Mouse (Mus musculus) kidney, postnatal 25 days (tissue): ENCODE measurements around the gene Pdgfb.

ENCODE experiments used
- DNase-seq, 2 experiments: peaks; one replicate each; pipeline ENCODE4 v3.0.0; 2021; ENCODE audit warnings: mixed read lengths in 2 of 2

Pdgfb gene

DNA sequence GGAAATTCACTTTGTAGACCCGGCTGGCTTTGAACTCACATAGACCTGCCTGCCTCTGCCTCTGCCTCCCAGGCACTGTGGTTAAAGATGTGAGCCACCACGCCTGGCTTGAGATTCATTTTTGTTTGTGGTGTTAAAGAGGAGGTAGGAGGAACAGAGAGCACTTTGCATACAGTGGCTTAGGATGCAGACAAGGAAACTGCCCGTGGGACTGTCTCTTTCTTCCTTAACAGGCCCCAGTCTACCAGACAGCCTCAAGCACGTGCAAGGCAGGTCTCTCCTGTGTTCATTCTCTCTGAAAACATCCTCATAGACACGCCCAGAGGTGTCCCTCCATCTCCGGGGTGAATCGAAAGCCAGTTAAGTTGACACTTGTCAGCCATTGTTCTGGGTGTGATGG, 19.6 kb upstream of the Pdgfb start:
- DNase-seq = no peak

DNA sequence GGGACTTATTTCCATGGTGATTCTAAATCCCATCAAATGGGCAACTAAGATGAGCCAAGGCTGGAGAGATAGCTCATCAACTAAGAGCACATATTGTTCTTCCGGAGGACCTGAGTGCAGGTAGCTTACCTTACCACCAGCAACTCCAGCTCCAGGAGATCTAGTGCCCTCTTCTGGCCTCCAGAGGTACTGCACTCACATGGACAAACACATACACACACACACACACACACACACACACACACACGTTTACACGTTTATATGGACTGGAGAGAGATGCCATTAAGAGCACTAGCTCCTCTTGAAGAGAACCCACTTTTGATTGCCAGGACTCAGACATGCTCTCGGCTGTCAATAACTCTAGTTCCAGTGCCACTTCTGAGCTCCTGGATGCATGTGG, 16.4 kb upstream of the Pdgfb start:
- DNase-seq = no peak

DNA sequence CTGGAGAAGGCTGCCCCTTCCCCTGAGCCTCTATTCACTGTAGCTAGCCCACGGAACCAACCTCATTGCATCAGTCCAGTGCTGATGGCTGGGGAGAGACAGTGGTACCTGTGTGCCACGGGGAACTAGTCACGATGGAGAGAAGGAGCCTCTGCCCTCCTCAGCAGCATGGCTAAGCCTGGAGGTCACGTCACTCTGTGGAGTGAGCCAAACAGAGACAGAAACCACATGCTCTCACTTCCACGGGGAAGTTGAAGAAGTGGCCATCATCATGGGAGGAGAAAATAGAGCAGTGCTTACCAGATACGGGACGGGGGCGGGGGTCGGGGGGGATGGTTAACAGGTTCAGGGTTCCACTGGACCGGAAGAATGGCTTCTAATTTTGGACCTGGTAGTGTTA, 15.6 kb upstream of the Pdgfb start:
- DNase-seq = no peak

DNA sequence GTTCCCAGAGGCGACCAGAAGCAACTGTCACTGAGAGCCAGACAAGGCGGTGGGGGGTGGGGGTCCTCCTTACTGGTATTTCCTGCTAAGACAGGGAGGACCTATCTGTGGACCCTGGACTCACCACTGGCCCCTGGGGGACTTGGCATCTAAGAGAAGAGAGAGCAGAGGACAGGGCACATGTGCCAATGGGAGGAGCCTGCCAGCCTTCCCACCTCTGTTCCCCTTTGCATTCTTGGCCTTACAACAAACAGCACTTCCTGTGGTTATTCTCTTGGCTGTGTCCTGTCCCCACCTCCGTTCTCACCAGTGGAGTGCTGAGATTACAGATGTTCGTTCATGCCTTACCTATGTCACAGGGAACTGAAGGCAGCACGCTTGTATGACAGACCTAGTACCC, 14.1 kb upstream of the Pdgfb start:
- DNase-seq = peak in 1 of 2 experiments; percentile 61

DNA sequence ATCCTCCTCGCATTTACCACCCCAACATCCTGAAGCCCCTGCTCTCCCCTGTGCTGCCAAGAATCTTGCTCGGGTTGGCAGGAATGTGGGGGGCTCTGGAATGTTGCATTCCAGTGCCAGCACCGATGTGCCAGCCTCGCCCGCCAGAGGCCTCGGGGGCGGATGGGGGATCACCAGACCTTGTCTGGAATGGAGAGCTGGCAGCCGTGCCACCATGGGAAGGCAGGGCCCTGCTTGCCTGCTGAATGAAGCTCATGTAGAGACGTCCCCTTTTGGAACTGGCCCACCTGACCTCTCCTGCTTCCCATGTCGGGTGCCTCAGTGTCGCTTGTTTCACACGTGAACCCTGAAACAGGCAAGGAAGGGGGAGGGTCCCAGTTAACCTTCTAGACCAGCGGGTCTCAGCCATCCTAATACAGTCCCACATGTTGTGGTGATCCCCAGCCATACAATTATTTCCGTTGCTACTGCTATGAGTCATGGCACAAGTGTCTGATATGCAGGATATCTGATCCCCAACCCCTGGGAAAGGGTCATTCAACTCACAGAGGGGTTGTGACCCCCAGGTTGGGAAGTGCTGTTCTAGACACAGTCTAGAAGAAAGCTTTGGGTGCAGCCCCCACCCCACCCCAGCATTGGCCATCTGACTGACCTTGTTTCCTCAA, 12.0 kb upstream of the Pdgfb start:
- DNase-seq = peak in 1 of 2 experiments; percentile 51

DNA sequence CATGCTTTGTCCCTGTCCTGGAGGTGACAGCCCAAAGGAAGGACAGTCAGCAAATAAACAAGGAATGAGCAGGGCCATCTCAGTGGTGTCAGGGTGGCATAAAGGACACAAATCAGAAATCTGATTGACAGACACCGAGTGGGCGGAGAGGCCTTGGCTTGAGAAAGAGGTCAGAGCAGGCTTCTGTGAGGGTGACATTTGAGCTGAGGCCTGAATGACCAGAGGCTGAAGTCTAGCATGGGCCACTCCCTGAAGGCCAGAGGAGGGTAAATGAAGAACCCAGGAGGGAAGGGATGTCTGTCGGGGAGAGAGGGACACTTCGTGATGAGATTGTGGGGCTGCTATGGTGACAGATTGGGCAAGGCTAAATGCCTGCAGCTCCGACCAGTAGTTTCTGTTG, 11.3 kb upstream of the Pdgfb start:
- no peak for DNase-seq

DNA sequence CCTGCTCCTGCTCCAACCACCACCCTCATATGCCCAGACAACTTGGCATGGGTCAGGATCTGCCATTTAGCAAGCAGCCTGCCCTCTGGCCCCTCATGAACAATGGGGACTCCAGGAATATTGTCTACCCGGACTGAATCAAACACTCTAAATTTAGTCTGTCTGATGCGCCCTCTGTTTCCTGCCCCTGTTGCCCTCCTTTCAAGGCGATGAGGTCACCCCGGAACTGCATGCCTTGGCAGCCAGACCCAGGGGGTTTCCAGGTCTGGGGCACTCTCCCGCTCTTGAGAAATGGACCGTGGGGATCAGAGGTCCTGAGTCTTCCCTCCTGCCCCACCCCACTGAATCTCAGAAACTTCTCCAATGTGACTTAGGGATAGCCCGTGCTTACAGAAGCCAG, 10.8 kb upstream of the Pdgfb start:
- DNase-seq = peak in 1 of 2 experiments; percentile 55

DNA sequence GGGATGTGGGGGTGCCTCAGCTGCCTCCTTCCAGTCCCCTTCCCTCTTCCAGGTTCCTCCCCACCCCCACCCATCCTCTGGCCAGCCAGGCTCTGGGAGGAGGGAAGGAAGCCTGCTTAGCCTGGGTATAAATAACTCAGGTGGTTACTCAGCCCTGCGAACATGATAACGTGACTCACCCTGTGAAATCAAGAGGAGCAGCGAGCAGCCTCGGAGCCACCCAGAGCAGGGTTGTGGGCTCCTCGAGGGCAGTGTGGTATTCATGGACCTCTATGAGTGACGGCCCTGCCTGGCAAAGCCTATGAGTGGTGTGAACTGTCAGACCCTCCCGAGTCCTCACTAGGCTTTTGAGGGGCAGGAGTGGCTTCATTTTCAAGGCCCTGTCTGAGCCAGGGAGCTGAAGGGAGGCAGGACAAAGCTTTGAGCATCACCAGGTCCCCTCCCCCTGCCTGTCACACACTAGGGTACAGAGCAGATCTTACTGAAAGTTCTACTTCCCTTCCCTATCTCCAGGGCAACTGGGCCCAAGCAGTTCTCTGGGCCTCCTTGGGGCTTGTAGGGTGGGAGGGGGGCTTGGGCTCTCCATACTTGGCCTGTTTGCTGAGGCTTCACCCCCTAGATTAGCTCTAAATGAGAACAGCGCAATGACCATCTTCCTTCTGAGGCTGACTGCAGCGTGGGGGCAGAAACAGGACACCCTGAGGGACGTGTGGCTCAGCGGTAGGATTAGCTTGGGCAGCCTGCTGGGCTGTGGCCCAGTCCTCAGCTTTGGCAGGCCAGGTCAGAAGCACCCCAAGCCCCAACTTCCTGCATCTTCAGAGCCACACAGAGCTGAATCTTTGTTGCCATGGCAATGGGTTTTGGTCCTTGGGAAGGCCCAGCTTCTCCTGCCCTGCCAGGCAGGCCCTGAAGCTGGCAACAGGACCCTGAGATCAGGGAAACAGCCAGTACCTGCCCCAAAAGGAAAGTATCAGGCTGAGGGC, 9.8 kb upstream of the Pdgfb start:
- DNase-seq = no peak

DNA sequence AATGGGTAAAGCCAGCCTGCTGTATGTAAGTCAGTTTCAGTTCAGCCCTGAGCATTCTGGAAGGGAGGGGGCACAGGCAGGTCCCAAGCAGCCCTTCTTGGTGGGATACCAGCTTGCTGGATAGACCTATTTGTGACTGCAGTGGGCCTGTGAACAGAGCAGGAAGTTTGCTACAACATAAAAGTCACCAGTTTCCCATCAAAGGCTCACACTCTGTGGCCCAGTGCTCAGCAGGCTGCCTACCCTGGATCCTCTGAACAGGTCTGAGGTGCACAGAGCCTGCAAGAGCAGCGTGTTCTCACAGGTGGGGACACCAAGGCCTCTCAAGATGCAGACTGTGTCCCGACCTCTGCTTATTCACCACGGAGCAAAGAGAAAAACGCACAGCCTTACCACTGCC, 5.7 kb upstream of the Pdgfb start:
- DNase-seq = peak in 1 of 2 experiments; percentile 34

DNA sequence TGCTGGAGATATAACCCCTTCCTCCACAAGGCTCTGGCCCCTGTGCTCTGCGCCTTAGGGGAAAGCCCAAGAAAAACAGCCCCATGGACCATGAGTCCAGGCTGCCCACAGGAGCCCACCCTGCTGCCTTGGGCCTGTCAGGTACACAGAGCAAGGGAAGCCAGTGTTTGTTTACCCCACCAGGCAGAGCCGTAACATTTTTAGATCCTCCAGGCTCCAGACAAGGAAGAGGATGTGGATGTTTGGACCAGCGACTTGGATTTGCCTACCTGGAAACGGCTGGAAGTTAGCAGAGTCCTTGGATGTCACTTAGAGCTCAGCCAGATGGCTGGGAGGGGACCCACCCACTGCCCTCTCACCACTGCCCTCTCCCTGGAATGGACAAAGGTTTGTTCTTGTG, 4.8 kb upstream of the Pdgfb start:
- peak in 1 of 2 experiments; percentile 29 for DNase-seq

DNA sequence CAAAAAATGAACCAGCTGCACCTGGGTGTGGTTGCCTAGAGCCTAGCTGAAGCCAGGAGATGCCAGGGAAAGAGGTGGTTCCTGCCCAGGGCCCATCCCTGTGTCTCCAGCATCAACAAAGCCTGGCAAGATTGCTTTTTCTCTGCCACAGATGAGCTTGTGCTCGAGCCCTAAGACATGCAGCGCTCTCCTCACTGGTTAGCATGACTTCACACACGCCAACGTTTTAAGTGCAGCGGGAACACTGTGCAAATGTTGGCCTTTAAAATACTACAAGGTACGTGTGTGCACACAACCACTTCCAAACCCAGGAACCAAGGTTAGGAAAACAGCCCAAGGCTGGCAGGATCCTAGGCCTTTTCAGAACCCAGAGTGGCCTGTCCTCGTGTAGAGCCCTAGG, 4.4 kb upstream of the Pdgfb start:
- no peak for DNase-seq

DNA sequence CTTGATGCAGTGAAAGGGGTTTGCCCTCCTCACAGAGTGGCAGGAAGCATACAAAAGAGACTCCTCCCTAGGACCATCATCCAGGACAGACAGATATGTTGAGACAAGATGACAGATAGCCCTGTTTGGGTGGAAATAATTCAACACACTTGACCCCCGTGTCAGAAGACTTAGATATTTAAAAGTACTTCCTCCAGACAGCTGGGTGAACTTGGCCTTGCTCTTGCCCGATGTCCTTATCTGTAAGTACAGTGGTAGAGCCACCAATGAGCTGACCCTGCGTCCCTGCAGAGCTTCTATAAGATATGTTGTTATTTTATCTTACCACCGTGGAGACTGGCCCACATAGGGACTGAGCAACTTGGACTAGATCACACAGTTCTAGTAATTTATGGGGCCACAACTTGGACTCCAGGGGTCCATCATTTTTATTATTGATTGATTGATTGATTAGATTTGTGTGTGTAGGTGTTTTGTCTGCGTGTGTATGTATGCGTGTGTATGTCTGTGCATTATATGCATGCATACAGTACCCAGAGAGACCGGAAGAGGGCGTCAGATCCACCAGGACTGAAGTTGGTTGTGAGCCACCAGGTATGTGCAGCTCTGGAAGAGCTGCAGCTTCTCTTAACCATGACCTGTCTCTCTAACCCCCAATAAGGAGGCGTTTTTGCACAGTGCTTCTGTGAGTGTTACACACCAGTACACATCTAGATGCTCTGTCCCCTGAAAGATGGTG, 2.0 kb upstream of the Pdgfb start:
- no peak for DNase-seq

DNA sequence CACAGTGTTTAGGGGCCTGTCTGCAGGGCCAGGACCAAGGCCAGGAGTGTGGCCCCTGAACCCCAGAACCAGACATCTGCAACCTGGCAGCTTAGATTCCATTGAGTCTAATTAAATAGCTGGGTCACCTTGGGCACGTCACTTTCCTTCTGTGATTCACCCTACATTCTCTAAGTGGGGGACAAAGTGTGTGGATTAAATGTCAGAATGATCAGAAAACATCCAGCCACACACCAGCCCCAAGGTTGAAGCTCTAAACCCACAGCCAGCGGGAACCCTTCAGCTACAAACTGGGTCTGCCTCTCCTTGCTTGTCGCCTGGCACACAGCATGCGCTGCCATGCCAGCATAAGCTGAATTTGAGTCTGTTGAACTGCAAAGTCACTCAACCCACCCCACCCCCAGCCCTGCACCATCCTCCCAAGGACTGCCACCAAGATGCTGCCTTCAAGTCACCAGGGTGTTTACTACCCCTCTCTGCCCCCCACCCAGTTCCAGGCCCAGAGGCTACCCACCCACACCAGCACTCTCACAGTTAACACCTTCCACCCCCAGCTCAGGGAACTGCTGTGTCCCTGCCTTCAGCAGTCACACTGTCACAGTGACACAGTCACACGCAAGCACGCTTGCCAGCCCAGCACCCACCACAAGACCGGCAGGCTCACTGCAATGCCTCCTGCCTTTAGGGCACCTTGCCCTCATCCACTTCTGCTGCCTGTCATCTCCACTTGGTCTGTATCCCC, 605 bp upstream of the Pdgfb start:
- DNase-seq = no peak

DNA sequence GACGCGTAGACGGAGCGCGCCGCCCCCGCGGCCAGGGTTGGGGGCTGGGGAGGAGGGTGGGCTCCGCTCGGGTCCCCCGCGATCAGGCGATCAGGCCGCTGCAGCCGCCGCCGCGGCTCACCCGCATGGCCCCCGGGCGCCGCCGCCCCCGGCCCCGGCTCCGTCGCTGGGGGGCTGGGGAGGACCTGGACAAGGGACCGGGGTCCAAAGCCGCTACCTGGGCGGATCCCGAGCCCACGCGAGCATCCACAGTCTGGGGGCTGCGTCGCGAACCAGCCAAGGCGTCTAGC, 801 bp downstream of the Pdgfb start:
- DNase-seq = peak in 1 of 2 experiments; percentile 65

DNA sequence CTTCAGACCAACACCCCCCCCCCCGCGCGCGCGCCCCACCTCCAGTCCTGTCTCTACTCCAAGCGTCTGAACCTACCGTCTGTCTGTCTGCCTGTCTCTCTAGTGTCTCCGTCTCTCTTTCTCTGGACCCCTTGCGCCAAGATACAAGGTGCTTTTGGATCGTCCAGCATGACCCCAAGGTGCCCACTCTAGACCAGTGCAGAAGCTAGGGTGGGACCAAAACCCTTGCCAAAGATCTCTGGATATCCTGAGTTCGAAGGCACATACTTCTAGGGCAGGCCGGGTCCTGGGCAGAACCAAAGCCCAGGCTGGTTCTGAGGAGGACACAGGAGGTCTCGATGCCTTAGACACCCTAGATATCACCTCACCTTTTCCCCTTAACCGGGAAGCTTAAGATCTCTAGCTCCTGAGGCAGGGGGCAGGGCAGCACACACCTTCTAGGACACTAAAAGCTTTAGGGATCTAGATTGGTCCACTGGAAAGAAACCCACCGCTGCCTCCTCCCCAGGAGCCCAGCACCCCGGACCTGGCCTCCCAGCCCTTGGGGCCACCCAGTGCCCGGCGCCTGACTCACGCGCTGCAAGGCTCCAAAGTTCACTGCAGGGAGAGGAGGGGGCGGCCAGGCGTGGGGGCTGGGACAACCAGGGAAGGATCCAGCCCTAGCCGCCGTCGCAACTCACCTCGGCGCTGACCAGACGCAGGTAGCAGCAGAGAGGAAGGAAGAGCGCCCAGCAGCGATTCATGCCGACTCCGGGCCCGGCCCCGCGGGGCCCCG, 1.3 kb downstream of the Pdgfb start:
- peak; percentile 82 to 94 for DNase-seq

DNA sequence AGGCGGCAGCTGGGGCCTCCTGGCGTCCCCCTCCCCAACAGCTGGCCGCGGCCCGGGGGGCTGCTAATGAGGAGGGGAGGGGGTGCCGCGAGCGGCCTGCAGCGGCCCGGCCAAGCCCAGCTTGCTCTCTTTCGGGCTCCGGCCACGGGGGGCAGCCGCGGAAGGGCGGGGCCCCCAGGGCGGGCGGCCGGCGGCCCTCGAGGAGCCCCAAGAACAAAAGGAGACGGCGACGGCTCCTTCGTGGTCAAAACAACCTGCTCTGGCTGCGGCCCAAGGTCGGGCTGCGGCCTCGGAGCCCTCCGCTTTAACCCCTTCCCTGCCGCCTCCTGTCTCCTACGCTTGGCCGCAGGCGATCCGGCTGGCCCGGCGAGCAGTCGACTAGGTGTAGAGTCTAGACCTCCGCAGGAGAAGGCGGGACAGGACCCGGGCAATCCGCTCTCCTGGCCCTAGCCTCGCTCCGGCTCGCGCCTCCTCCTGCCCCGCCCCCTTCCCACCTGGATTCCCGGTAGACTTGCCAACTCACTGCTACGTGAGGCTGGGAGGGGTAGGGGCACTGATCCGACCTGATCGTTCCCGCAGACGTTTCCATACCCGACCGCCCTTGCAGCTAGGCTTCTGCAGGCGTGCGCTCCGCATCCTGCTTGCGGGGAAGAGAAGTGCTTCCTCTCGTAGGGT, 2.1 kb downstream of the Pdgfb start:
- DNase-seq = peak; percentile 94 to 97

DNA sequence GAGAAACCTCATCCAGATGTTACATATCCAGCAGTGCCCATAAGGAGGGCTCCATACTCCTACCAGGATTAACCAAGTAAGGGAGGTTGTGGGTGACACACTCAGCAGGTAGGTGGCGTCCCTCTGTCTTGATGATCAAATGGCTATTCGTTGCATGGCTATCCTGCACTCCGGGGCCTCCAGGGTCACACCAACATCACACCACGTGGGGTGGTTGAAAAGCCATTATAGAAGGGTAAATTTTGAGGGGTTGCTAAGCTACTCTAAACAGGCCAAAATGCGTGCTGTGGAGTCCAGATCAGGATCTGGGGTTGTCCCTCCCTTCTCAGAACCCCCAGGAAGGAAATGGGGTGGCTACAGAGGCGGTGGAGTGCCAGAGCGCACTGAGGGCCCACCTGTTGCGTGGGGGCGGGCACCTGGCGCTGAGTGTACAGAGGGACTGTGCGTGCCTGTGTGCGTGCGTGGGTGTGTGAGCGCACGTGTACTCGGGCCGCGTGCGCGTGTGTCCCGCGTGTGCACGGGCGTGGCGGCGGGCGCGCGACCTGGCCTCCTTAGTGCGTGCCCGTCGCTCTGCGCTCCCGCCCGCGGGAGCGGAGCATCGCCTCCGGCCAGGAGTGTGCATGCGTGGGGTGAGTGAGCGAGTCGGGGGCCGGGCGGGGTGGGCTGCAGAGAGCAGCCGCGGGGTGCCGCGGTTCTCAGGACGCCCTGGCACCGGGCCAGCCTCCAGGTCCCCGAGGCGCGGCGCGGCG, 2.8 kb downstream of the Pdgfb start:
- DNase-seq = peak; percentile 53 to 77

DNA sequence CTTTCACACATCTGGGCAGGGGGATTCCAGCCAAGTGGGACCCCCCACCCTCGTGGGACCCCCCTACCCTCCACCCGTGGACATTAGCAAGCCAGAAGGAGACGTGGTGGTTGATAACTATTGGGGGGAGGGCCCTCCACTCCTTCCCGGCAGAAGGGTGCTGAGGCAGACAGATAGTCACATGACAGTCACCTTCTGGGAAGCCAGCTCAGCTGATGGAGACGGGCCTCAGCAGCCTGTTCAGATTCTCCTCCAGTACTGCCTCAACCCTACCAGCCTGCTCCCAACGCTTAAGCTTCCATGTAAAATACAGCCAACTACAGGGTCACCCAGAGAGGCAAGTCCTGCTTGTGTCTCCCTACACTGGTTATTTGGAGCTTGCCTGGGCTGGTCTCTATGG, 3.6 kb downstream of the Pdgfb start:
- DNase-seq = peak; percentile 45 to 64

DNA sequence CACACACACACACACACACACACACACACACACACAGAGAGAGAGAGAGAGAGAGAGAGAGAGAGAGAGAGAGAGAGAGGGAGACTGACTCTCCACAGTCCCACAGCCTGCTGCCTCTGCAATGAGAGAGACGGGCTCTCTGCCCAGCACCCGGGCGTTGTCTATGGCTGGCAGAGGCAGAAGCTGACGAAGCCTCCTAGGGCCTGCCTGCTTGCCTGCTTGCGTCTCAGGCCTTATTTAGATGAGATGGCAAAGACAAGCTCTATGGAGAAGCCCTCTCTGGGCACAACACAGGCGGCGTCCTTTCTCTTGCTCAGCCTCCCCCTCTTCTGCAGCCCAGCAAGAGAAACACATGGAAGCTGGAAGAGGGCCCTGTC, 4.6 kb downstream of the Pdgfb start:
- DNase-seq = peak; percentile 44 to 64

DNA sequence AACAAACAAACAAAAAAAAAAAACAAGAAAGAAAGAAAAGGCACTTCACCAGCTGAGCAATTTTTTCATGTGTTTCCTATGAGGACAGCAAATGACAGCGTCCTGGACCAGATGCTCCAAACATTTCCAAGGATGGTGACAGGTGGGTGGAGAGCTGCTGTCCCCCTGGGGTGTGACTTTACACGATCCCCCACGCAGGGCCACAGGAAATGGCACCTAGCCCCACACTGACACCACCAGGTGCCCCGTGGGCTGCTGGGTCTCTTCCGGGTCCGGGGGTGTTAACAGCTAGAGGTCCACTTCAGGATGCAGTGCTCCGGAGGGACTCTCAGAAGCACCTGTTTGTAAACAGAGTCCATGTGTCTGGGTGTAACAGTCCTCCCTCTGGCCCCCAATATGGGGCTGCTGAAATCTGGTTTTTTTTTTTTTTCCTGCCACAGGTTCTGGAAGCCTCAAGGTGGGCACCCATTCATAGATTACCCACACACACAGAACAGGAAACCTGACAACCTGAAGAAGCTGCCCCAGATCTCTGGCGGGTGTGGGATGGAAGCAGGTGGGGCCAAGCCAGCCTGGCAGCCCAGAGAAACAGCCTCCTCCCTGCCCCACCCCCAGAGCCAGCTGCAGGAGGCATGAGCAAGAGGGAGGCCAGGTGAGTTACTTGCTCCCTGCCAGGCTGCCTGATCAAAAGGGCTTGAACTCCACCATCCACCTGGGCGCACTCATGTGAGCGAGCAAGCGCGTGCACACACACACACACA, 5.2 kb downstream of the Pdgfb start:
- peak; percentile 53 to 79 for DNase-seq
